Mouse (Mus musculus): Measurements from ENCODE around the gene Prdx2.

Prdx2 gene

GRCm38 (mm10) chr8:84949753-84950152 lies 19.6 kb upstream of the Prdx2 start:
- no peak for DNase-seq

GRCm38 (mm10) chr8:84952612-84953255 lies 16.7 kb upstream of the Prdx2 start:
- DNase-seq, result peak; percentile 77

GRCm38 (mm10) chr8:84956768-84957167 lies 12.6 kb upstream of the Prdx2 start:
- DNase-seq, result peak; percentile 78

GRCm38 (mm10) chr8:84959811-84960210 lies 9.6 kb upstream of the Prdx2 start:
- no peak for DNase-seq

DNA sequence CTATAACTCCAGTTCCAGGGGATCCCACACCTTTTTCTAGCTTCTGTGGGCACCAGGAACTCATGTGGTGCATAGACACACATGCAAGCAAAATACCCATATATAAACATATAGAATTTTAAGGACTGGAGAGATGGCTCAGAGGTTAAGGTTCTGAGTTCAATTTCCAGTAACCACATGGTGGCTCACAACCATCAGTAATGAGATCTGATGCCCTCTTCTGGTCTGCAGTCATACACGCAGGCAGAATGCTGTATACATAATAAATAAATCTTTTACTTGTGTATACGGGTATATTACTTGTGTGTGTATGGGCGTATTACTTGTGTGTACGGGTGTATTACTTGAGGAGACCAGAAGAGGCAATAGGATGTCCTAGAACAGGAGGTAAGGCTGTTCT lies 5.4 kb upstream of the Prdx2 start:
- DNase-seq, result no peak

DNA sequence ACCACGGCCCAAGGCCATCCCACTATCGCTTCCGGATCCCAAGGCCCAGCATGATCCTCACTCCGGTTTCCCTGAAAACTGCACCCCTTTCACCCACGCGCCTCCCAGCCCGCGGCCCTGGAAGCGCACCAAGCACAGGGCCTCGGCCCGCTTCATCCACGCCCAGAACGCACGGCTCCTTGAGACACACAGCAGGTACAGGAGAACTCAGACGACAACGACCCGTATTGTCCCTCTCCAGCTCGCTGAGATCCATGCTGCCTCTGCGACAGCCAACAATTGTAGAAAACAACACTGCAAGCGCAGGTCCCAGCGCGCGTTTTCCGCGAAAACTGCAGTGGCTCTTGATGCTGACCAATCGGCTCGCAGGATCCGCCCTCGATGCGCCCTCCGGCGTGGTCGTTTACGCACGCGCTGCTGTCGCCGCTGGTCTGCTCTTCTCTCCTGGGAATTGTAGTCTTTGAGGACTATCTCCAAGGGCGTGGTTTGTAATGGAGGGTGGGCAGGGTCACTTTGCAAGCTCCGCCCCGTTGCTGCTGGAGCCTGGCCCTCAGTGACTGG lies 3.6 kb upstream of the Prdx2 start:
- peak; percentile 98 for DNase-seq

- no peak for DNase-seq
Measured at GRCm38 (mm10) chr8:84966603-84967002, 2.8 kb upstream of the Prdx2 start.

DNA sequence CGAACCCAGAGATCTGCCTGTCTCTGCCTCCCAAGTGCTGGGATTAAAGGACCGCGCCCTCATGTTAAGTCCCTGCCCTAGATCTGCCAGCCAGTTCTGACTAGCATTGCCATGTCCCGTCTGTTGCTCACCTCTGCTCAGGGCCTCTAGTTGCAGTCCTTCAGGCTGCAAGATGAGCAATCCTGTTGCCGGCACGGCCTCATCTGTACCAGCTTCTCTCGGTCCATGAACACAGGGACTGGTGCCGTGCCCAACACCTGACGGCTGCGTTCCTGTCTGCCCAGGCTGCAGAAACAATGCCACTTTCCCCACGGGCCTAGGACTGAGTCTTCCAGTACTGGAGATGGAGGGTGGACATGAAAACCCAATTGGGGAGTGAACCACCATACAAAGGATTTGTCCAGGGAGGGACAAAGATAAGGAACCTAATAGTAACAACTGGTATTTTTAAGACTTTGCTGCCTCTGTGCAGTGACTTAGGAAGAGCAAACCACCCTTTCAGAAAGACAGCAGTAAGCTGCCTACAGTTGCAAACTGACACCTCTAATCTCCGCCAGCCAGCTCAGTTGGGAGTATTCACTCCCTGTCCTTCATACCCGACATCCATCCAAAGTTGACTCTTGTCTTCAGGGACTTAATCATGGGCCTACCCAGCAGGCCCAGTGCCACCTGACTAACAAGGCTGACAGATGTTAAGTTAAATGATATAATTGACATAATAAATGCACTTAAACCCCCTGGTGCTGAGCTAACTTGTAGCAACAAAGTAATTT lies 1.7 kb upstream of the Prdx2 start:
- no peak for DNase-seq

- no peak for DNase-seq
Measured at GRCm38 (mm10) chr8:84968650-84969049, 737 bp upstream of the Prdx2 start.

DNA sequence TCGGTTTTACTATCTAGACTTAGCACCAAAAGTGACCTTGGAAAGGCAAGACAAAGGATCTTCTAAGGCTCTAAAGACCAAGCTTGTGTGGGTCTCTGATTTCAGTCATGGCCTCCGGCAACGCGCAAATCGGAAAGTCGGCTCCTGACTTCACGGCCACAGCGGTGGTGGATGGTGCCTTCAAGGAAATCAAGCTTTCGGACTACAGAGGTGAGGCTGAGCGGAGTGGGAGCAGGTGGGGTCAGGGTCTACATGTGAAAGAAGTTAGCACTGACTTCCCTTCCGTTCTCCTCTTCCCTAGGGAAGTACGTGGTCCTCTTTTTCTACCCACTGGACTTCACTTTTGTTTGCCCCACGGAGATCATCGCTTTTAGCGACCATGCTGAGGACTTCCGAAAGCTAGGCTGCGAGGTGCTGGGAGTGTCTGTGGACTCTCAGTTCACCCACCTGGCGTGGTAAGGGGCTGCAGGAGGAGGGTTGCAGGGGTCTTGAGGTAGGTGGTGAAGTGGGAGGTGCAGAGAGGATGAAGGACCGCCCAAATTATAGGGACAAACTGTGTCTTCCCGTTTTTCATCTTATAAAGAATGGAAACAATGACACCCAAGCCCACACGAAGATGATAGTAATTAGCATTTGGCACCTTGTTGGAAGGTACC lies 876 bp downstream of the Prdx2 start:
- no peak for DNase-seq

DNA sequence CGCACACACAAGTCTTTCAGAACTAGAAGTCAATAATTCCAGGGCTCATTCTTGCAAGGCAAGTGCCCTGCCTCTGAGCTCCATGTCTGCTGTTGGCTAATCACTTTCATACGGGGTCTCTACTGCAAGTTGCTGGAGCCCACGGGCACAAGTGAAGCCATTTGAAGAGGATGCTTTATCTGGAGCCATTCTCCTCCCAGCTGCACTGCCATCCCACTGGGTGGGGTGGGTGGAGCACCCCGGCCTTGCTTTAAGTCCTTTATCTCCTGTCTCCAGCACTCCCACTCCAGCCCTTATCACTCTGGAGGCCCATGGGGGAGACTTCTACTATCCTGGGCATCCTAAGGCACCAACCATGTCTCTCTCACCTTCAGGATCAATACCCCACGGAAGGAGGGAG lies 1.5 kb downstream of the Prdx2 start:
- DNase-seq, result no peak

GRCm38 (mm10) chr8:84973079-84973478 lies 3.7 kb downstream of the Prdx2 start:
- DNase-seq, result no peak

DNA sequence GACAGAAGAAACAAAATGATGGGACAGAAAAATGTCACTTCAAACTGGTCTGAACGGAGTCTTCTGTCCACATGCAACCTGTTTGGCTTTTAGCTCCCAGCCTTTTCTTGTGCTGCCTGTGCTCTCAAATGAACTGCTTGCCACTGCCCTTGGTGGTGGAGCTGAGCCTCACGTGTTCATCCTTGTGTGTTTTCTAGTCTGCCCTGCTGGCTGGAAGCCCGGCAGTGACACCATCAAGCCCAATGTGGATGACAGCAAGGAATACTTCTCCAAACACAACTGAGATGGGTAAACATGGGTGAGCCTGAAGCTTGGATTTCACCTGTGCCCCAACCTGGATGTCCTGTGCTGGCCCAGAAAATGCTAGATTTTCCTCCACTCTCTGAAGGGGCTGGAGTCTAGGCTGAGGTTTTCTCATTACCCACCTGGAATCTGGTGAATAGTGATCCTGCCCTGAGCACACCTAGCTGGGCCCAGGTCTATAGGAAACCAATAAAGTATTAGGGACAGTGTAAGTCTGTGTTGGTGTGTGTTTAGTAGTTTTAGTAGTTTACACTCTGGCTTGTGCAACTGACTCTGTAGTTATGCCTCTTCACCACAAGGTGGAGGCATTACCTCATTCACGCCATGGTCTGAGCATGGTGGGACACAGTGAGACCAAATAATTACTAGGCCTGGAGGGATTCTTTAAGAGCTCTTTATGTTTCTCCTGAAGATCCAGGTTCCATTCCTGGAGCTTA lies 4.6 kb downstream of the Prdx2 start:
- peak; percentile 79 for DNase-seq

DNA sequence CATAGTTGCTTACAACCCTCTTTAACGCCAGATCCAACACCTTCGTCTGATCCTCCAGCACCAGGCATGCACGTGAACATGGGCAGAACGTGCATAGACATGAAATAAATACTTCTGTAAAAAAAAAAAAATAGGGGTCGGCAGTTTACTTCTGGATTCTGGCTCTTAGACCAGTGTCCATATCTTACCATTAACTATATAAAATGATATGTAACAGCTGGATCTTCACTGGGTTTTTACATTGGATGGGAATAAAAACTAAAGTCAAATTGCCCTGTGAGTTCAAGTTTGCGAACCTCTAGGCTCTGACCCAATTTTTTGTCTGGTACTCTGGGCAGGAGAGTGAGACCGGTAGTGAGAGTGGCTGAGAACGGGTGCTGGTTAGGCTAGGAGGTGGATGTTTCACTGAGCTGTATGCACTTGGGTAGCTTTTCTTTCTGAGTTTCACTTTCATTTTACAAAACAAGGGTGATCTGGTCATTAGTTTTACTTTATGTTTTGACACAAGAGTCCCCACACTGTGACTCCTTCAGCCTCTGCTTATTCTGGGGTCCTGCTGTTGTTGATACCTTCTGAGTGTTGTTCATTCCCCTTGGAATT lies 5.3 kb downstream of the Prdx2 start:
- no peak for DNase-seq

DNA sequence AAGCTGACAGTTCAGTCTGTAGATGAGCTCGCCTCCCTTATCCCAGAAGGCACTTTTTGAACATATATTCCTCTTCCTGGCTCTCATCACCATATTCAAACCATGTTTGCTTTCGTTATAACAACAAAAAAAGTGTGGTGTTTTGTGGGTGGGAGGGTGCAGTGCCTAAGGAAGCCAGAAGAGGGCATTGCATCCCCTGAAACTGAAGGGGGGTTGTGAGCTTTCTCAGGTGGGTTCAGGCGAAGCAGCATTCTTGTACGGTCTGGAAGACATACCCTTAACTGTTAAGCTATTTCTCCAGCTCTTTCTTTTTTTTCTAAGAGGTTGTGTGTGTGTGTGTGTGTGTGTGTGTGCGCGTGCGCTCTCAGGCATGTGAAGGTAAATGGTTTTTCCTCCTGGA lies 6.0 kb downstream of the Prdx2 start:
- DNase-seq, result peak; percentile 86

GRCm38 (mm10) chr8:84976031-84976762 lies 6.8 kb downstream of the Prdx2 start:
- peak; percentile 98 for DNase-seq

- no peak for DNase-seq
Measured at GRCm38 (mm10) chr8:84976763-84977434, 7.5 kb downstream of the Prdx2 start.

DNA sequence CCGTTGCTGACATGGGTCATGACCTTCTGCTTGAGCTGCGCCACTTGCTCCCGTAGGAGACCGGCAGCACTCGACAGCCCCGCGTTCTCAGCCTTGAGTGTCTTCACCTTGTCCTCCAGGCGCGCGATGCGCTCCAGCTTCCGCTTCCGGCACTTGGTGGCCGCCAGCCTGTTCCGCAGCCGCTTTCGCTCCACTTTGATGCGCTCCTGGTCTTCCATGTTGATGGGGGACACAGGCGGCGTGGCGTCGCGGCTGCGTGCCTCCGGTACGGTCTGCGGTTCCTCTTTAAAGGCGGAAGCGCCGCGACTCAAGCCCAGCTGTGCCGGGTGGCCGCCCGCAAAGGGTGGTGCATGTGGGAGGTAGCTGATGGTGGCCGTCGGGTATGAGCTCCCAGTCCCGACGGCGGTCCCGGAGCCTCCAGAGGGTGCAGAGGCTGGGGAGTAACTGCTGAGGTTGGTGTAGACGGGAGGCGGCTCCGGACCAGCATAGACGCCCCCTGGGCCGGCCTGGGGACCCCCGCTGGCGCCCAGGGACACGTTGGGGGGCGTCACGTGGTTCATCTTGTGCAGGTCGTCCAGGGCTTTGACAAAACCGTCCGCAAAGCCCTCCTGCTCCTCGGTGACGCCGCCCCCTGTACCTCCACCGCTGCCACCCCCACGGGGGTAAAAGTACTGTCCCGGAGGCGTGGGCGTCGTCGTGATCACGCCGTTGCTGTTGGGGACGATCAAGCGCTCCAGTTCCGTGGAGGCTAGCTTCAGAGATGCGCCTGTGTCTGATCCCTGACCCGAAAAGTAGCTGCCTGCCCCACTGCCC lies 8.3 kb downstream of the Prdx2 start:
- DNase-seq, result peak; percentile 80

GRCm38 (mm10) chr8:84978248-84978940 lies 9.0 kb downstream of the Prdx2 start, which contains the start of gene Junb:
Gene Junb (minus strand): TSS chr8:84978718.
- peak; percentile 98 for DNase-seq
